Mouse (Mus musculus) activated CD4-positive, CD25-positive, alpha-beta regulatory T cell, adult 9 weeks (primary cell): ENCODE results near the gene Bphl. TPM values are rescaled to one million over a fixed set of nuclear protein-coding genes. Genes with fewer than 3 reads are reported as not detected.

Experiments used
- polyA plus RNA-seq: library from polyadenylated mRNA; unstranded; fragments of 100-300 nt; shearing (Covaris generic); gene quantifications from one replicate; pipeline ENCODE4 v1.2.1, GENCODE M21; 2017

Gene Bphl
- polyA plus RNA-seq, result 34.3 TPM

DNA sequence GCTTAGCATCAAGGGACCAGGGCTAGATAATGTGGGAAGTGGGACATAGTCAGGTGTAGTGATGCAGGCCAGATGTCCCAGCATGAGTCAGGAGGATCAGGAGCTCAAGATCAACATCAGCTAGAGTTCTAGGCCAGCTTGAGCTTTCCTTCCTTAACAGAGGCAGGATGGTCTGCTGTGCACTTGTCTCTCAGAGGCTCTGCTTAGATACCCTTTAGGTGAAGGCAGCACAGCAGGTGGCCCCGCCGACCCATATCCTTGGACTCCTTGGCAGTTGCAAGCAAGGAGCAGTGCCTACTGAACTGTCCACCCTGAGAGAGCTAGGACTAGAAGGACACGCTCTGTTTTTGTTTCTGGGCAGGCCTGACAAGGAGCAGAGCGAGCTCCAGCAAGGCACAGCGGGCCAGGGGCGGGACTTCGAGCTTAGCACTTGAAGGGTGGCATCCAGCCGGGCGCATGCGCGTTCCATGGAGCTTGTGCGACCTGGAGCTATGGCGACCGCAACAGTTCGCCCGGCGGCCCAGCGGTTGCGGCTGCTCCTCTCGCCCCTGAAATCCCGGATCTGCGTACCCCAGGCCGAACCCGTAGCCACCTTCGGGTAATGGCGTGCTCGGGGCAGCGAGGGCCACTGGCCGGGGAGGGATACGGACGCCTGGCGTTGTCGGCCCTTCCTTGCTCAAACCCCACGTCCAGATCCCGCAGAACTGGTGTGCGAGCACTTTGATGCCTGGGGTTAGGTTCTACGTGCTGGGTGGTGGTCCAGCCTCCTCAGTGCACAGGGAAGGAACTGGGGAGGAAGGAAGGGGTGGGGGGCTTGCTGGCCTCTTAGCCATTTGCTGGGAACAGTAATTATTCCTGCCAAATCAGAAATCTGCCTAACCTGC lies at the start of gene Bphl:
TSS of gene Bphl (plus strand) at position 426 of the 884 bp plus-strand sequence.

DNA sequence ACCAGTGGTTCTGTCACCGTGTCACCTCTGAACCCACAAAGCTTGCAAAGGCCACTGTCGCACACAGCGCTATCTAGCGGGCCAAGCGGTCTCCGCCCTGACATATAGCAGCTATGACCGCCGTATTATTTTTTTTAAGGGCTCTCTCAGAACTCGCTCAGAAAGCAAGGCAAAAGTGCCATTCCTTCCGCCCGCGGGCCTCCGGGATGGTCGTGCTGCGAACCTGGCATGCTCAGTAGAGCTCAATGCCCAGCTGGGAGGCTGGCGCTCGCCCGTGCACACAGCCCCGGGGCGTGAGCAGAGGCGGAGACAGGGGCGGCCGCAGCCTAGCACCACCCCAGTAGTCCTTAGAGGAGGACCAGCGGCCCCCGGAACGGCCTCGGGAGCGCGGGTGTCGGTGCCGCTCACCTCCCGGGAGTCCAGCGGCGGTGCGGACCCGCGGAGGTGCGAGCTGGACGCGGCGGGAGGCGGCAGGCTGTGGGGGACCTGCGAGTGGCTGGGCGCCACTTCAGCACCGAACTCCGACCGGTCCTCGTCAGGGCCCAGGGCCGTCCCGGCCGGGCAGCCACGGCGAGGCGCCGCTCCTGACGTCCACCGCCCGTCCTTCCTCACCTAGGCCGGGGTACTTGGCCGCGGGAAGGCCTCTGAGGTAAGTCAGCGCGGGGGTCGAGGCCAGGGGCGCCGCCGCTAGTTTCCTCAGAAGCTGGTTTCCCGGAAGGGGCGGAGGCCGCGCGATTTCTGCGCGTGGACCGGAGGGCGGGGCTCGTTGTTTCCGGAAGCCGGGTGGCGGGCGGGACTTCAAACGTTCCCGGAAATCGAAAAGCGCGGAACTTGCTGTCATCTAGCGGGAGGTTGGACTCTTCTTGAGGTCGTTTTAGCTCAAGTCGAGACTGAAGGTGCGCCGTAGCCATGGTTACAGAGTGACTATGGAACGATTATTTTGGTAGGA lies 35.1 kb upstream of the Bphl start, which contains the start of the genes Ripk1 and Serpinb6a:
TSS of gene Ripk1 (plus strand) at position 306 of the 949 bp plus-strand sequence.
TSS of gene Serpinb6a (minus strand) at position 737 of the 949 bp plus-strand sequence.

DNA sequence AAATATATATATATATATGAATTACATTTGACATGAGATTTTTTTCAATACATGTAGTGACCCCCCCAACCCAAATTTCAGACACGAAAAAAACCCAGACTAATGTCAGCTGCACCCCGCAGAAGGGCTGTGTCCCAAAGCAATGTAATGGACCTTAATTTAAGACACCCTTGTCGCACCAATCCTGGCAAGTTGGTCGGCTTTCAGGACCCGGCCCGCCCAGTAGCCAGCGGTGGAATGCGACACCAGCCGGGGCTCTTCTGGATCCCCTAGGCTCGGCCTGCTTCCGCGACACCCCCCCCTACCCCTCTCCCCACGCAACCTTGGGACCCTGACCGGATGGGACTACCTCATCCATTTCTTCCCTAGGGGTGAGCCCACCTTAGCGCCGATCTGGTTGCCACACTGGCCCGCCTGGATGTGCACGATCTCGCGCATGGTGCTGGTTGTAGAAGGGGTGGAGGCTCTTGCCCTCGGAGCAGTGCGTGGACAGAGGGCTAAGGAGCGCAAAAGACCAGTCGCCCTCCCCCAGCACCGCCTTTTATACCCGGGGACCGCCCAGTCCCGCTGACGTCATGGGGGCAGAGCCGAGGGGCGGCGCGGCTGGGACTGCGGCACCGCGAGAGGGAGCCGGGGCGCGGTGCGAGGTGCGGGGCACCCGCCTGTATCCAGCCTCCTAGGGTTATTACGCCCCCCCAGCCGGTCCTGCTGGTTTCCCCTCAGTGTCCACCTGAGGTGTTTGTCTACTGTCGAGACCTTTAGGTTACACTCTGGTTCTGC lies 40.3 kb downstream of the Bphl start, which contains the start of gene Tubb2a:
TSS of gene Tubb2a (minus strand) at position 516 of the 780 bp plus-strand sequence.

Other genes starting within 250 kb of the Bphl start
- not detected for gene Serpinb6e, start 194.2 kb upstream of the Bphl start, polyA plus RNA-seq
- gene Serpinb6c, start 131.9 kb upstream of the Bphl start, polyA plus RNA-seq, result not detected
- gene Nqo2, start 72.9 kb upstream of the Bphl start, polyA plus RNA-seq, result 14.1 TPM
- gene Ripk1, start 35.2 kb upstream of the Bphl start, polyA plus RNA-seq, result 21.1 TPM
- 36.3 TPM for gene Serpinb6a, start 34.8 kb upstream of the Bphl start, polyA plus RNA-seq
- gene Tubb2a, start 40.4 kb downstream of the Bphl start, polyA plus RNA-seq, result 35.2 TPM
- 2.0 TPM for gene Tubb2b, start 92.9 kb downstream of the Bphl start, polyA plus RNA-seq
- gene Psmg4, start 125.4 kb downstream of the Bphl start, polyA plus RNA-seq, result 67.1 TPM